Mouse (Mus musculus) forebrain, embryonic 12.5 days (tissue): ENCODE data around the gene Glt8d2. TPM values are rescaled to one million over a fixed set of nuclear protein-coding genes. Genes with fewer than 3 reads are reported as not detected.

Experiments used
- ATAC-seq: fragments of 200-750 bp; cut with Nextera tagmentation; 2 replicates; pipeline ENCODE4 v1.8.0; 2017; ENCODE audit warnings: moderate TSS enrichment; ENCODE audit not compliant: low FRiP score
- H3K27ac ChIP-seq: fragments of 300-500 bp; sonication (generic); 2 replicates; pipeline ENCODE4 v1.5.1; 2016; ENCODE audit warnings: mild to moderate bottlenecking
- H3K27me3 ChIP-seq: fragments of 300-500 bp; sonication (generic); 2 replicates; pipeline ENCODE4 v1.6.1; 2016; ENCODE audit warnings: mild to moderate bottlenecking
- H3K36me3 ChIP-seq: fragments of 300-500 bp; sonication (generic); replicated peaks from 2 replicates; pipeline ENCODE4 v1.6.1; 2016; ENCODE audit warnings: mild to moderate bottlenecking
- H3K4me1 ChIP-seq: fragments of 300-500 bp; sonication (generic); 2 replicates; pipeline ENCODE4 v1.6.1; 2016
- H3K4me2 ChIP-seq: fragments of 300-500 bp; sonication (generic); 2 replicates; pipeline ENCODE4 v1.6.1; 2016; ENCODE audit warnings: mild to moderate bottlenecking, moderate library complexity
- H3K4me3 ChIP-seq: fragments of 300-500 bp; sonication (generic); replicated peaks from 2 replicates; pipeline ENCODE4 v1.5.1; 2016; ENCODE audit warnings: mild to moderate bottlenecking
- H3K9ac ChIP-seq: fragments of 300-500 bp; sonication (generic); 2 replicates; pipeline ENCODE4 v1.6.1; 2016; ENCODE audit warnings: mild to moderate bottlenecking
- H3K9me3 ChIP-seq: fragments of 300-500 bp; sonication (generic); 2 replicates; pipeline ENCODE4 v1.6.1; 2016
- WGBS: fragments of 180-500 bp; shearing (Covaris S2); methylation state at CpG from one replicate; pipeline ENCODE4 v1.1.7; 2016; 5-methylcytosine and 5-hydroxymethylcytosine counted together
- polyA plus RNA-seq: library from polyadenylated mRNA; unstranded; fragments of >200 nt; fragmentation: Nextera tagmentation; extraction: Ambion mirVana; gene quantifications from 2 replicates; pipeline ENCODE4 v1.2.1, GENCODE M21; 2016

Glt8d2 gene
- polyA plus RNA-seq, result 2.8 and 2.9 TPM in 2 replicates

GRCm38 (mm10) chr10:82690494-82690893, at the start of gene Glt8d2:
TSS of gene Glt8d2 (minus strand) at chr10:82690650.
- H3K4me2 ChIP-seq, result peak within 1 kb of the TSS; percentile 30; the same call in 1 of the 2 replicates
- H3K4me1 ChIP-seq, result 0 out of 2 replicates have a peak, but pooled peaks cover 4% of the 10 kb centered on the region
- H3K27me3 ChIP-seq, result 0 out of 2 replicates have a peak, but pooled peaks cover 2% of the 10 kb centered on the region
- H3K27ac ChIP-seq, result no peak within 1 kb of the TSS
- no peak for ATAC-seq
- WGBS, result 8% methylated on average over 14 of the region's 14 CpGs
- H3K9me3 ChIP-seq, result no peaks in the 10 kb centered on the region
- H3K4me3 ChIP-seq, result no peak within 1 kb of the TSS
- H3K9ac ChIP-seq, result 0 out of 2 replicates have a peak within 1 kb of the TSS, but pooled peaks have one; percentile 8
- no peaks in the 10 kb centered on the region for H3K36me3 ChIP-seq

DNA sequence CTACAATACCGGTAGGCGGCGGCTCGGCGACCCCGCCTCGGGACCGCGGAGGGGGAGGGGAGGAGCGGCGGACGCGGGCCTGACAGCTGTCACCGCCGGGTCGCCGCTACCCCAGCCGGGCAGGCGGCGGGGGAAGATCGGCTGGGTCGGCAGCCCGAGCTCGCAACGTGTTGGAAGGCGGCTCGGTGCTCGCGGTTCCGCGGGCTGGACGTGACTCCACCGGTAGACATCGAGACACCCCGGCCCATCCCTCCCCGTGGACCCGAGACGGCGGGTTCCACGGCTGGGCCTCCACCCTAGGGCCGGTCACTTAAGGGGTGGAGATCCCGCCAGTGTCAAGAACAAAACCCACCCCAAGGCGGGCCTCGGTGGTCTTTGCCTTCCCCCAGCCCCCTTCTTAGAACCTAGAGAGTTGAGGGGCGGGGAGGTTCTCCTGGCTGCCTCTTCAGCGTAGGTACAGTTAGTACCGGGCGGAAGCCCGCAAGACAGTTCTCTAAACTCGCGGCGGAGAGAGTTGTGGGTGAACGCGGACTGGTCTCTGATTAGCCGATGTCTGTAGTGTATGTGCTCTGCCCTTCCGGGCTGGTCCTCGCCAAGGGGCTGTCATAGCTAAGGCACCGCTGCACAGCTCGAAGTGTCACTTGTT, 9.0 kb upstream of the Glt8d2 start:
- Histone ChIP-seq H3K36me3 (peaks cover 7% of the 10 kb centered on the region), H3K27ac (peak overlapping the region; percentile 73), H3K4me3 (peak overlapping the region; percentile 75), H3K4me2 (peak overlapping the region; percentile 84), H3K9ac (peak overlapping the region; percentile 81), H3K9me3 (no peaks in the 10 kb centered on the region), H3K4me1 (peaks cover 15% of the 10 kb centered on the region), H3K27me3 (0 out of 2 replicates have a peak, but pooled peaks cover 2% of the 10 kb centered on the region)
- under 1% methylated on average over 56 of the region's 59 CpGs for WGBS
- ATAC-seq, result peak; percentile 82

DNA sequence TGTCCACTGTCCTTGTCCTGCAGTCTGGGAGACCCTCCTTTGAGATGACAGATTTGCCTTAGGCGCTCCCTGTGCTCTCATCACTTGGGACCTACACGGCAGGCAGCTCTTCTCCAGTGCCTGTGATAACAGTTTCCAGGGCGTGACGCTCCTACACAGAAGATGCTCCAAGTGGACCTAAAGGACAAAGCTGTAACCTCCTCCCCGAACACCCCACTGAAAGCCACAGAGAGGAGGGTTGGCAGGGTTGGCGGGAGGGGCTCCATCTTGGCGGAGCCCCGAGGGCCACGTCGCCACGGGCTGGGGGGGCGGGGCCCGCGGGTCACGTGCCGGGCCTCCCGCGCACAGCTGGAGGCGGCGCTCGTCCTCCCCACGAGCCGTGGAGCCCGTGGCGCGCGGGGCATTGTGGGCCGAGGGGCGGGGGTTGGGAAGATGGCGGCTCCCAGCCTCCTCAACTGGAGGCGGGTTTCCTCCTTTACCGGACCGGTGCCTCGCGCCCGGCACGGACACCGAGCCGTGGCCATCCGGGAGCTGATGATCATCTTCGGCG, 8.3 kb upstream of the Glt8d2 start:
- peak; percentile 97 for ATAC-seq
- under 1% methylated on average over 41 of the region's 42 CpGs for WGBS

DNA sequence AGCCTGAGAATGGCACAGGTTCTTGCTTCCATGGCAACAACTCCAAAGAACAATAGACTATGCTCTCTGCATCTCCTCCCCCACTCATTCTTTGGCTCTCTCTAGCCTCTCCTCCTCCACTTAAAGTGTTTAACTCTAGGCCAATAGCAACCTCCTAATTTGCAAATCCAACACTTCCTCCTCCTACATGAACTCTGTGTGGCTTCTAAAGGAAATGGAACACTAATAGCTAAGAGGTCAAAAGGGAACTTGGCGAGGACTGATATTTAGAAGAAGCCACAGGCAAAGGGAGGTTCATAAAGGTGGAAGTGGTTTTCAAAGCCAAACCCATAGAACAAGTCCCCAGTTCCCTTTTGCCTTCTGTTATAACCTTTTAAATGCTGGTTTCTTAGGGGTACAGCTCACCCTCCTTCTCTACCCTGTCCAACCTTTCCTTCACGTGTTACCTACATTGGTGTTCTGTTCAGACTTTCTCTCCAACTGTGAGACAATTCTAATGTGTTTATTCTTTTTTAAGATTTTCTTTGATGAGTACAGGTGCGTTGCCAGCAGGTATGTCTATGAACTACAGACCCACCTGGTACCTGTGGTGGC, 7.0 kb upstream of the Glt8d2 start:
- no peaks in the 10 kb centered on the region for H3K9me3 ChIP-seq
- H3K27me3 ChIP-seq, result 0 out of 2 replicates have a peak, but pooled peaks cover 2% of the 10 kb centered on the region
- no peak for ATAC-seq
- H3K36me3 ChIP-seq, result peaks cover 3% of the 10 kb centered on the region; the same call in 1 of the 2 replicates
- peaks cover 15% of the 10 kb centered on the region for H3K4me1 ChIP-seq
- no peak overlapping the region for H3K9ac ChIP-seq
- no peak overlapping the region for H3K27ac ChIP-seq
- WGBS, result 87% methylated on average over 3 of the region's 3 CpGs
- H3K4me2 ChIP-seq, result no peak overlapping the region
- no peak overlapping the region for H3K4me3 ChIP-seq

More for the DNA sequence above, 8.3 kb upstream of the Glt8d2 start:
- Histone ChIP-seq H3K27ac (peak overlapping the region; percentile 73), H3K36me3 (peaks cover 3% of the 10 kb centered on the region), H3K4me1 (peaks cover 15% of the 10 kb centered on the region), H3K4me3 (peak overlapping the region; percentile 75), H3K4me2 (peak overlapping the region; percentile 84), H3K9ac (peak overlapping the region; percentile 81), H3K27me3 (0 out of 2 replicates have a peak, but pooled peaks cover 2% of the 10 kb centered on the region), H3K9me3 (no peaks in the 10 kb centered on the region)

- Histone ChIP-seq H3K4me3 (no peak overlapping the region), H3K4me2 (no peak overlapping the region), H3K4me1 (peaks cover 15% of the 10 kb centered on the region), H3K27me3 (0 out of 2 replicates have a peak, but pooled peaks cover 2% of the 10 kb centered on the region), H3K36me3 (no peaks in the 10 kb centered on the region; the same call in 1 of the 2 replicates), H3K9me3 (no peaks in the 10 kb centered on the region), H3K27ac (no peak overlapping the region), H3K9ac (no peak overlapping the region)
- WGBS, result 74% methylated on average over 4 of the region's 4 CpGs
- no peak for ATAC-seq
Measured at GRCm38 (mm10) chr10:82696453-82697079, 6.1 kb upstream of the Glt8d2 start.

DNA sequence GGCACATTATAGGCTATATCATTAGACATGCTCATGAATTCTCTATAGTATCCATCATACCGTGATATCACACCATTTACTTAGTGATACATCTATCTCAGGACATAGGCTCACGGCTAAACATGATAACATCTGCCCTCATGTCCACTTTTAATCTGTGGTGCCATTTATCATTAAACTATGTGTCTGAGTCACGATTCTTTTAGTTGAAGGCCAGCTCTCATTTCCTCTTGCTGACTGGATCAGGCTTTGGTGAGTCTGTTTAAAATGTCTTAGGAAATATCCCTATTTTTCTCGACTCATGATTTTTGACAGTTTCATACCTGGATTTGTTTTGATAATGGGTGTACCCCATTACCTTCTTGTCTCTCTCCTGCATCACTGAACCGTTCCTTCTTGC, 5.5 kb upstream of the Glt8d2 start, which contains the start of gene Hcfc2:
Gene Hcfc2 (plus strand): TSS at position 205 of the 400 bp plus-strand sequence.
- WGBS, result 84% methylated on average over 5 of the region's 5 CpGs

DNA sequence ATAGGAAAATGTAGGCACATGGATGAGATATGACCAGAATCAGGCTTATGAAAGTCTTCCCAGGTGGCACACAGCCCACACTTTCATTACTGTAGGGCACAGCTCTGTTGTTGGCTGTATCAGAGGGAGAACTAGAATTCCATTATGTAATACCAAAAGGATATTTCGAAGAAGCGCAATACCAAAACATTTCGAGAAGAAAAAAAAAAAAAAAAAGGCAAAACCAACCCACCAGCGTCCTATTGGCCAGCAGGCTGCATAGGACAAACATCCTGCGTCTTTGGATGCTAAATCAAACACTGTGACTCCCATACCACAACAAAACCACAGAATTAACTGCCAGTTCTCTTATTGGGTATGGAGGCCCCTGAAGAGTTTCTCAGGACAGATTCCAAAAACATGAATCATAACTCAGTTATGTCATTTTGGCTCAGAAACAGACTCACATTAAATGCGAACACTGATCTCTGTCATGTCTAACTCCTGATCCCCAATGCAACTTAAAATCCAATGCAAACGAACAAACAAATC, 704 bp downstream of the Glt8d2 start:
- no peaks in the 10 kb centered on the region for H3K27me3 ChIP-seq
- no peak overlapping the region for H3K4me3 ChIP-seq
- H3K4me1 ChIP-seq, result 0 out of 2 replicates have a peak, but pooled peaks cover 4% of the 10 kb centered on the region
- no peak for ATAC-seq
- H3K27ac ChIP-seq, result no peak overlapping the region
- WGBS, result 80% methylated on average over 7 of the region's 7 CpGs
- no peak overlapping the region for H3K4me2 ChIP-seq
- no peaks in the 10 kb centered on the region for H3K9me3 ChIP-seq
- H3K9ac ChIP-seq, result no peak overlapping the region
- no peaks in the 10 kb centered on the region for H3K36me3 ChIP-seq

More for the DNA sequence above, 5.5 kb upstream of the Glt8d2 start, which contains the start of gene Hcfc2:
- Histone ChIP-seq H3K4me1 (peaks cover 15% of the 10 kb centered on the region), H3K9me3 (no peaks in the 10 kb centered on the region), H3K4me3 (no peak within 1 kb of the TSS), H3K9ac (no peak within 1 kb of the TSS), H3K4me2 (no peak within 1 kb of the TSS), H3K36me3 (no peaks in the 10 kb centered on the region), H3K27me3 (0 out of 2 replicates have a peak, but pooled peaks cover 2% of the 10 kb centered on the region), H3K27ac (no peak within 1 kb of the TSS)
- ATAC-seq, result no peak

DNA sequence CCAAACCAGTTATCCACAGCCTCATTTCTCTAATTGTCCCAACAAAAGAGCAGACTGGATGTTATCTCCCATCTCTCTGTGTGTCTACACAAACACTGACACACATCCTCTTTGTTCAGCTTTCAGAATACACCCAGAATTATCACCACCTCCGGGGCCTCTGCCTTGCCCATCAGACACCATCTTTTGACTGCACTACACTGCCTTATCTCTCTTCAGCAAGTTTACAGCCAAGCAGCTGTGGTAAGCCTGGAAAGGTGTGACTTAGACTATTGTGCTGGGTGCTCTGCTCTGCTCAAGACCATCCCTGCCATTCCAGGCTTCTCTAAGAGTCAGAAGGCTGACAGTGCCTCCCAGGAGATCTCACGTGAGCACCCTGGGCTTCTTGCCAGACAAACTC, 5.0 kb downstream of the Glt8d2 start:
- Histone ChIP-seq H3K9ac (no peak overlapping the region), H3K4me2 (no peak overlapping the region), H3K9me3 (no peaks in the 10 kb centered on the region), H3K4me3 (no peak overlapping the region), H3K36me3 (no peaks in the 10 kb centered on the region), H3K4me1 (0 out of 2 replicates have a peak, but pooled peaks cover under 1% of the 10 kb centered on the region), H3K27ac (no peak overlapping the region), H3K27me3 (no peaks in the 10 kb centered on the region)
- WGBS, result 83% methylated on average over 2 of the region's 2 CpGs
- no peak for ATAC-seq

DNA sequence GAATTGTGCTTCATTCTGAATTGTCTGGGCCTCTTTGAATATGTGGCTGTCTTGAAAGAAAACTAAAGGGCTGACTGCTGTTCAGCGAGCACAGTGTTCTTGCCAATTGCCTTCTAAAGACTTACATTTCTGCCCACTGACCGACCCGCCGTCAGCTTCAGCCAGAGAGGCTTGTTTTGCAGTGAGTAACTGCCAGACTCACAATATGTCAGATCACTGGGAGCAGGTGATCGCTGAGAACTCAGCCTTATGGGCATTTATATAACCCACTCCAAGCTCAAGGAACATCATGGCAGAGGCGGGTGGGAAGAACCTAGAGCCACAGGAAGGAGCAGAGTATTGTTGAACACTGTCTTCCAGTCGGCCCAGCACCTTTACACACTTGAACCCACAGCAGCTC, 8.8 kb downstream of the Glt8d2 start:
- Histone ChIP-seq H3K9me3 (no peaks in the 10 kb centered on the region), H3K4me2 (no peak overlapping the region), H3K9ac (no peak overlapping the region), H3K4me1 (no peaks in the 10 kb centered on the region), H3K4me3 (no peak overlapping the region), H3K27ac (no peak overlapping the region), H3K27me3 (no peaks in the 10 kb centered on the region), H3K36me3 (no peaks in the 10 kb centered on the region)
- 83% methylated on average over 7 of the region's 7 CpGs for WGBS
- no peak for ATAC-seq

GRCm38 (mm10) chr10:82680769-82681168, 9.7 kb downstream of the Glt8d2 start:
- Histone ChIP-seq H3K4me2 (no peak overlapping the region), H3K36me3 (no peaks in the 10 kb centered on the region), H3K9ac (no peak overlapping the region), H3K4me3 (no peak overlapping the region), H3K27me3 (no peaks in the 10 kb centered on the region), H3K4me1 (no peaks in the 10 kb centered on the region), H3K27ac (no peak overlapping the region), H3K9me3 (no peaks in the 10 kb centered on the region)
- WGBS, result 94% methylated on average over 5 of the region's 5 CpGs
- ATAC-seq, result no peak

DNA sequence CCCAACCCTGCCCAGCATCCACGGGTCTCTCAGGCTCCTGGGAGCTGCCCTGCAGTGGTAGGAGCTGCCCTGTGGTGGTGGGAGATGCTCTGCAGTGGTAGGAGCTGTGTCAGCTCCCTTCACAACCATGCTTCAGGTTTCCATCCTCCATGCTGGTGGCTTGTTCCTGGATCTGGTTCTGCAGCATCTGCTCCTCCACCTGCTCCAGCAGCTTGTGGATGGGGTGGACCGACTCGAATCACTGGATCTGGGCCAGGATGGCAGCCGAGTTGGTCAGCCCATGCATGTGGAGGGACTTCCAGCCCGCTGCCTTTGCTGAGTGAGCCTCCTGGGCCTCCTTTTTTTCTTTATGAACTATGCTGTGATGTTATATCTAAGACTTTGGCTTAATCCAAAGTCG, 13.5 kb downstream of the Glt8d2 start:
- no peak for ATAC-seq
- Histone ChIP-seq H3K27me3 (no peaks in the 10 kb centered on the region), H3K9me3 (no peaks in the 10 kb centered on the region), H3K4me3 (no peak overlapping the region), H3K4me1 (no peaks in the 10 kb centered on the region), H3K4me2 (no peak overlapping the region), H3K9ac (no peak overlapping the region), H3K27ac (no peak overlapping the region), H3K36me3 (no peaks in the 10 kb centered on the region)
- 84% methylated on average over 6 of the region's 6 CpGs for WGBS

DNA sequence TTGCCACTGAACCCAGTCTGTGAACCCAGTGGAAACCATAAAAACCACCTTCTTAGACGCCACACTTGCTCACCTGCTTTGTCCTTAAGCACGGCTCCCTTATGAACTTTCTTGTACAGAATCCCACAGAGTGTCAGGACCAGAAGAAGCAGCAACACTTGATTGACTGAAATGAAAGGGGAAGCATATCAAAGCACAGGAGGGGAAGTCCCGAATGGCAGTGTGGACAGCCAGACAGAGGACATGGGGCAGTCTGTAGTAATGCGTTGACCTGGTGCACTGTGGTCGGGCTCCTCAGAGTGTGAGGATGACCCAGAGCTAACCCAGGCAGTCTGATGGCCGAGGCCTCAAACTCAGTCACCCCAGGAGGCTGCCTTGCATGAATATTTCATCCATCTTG, 20.2 kb downstream of the Glt8d2 start:
- Histone ChIP-seq H3K27ac (no peak overlapping the region), H3K4me2 (no peak overlapping the region)

More for the DNA sequence above, 20.2 kb downstream of the Glt8d2 start:
- H3K9me3 ChIP-seq, result no peaks in the 10 kb centered on the region
- no peak overlapping the region for H3K9ac ChIP-seq
- H3K4me1 ChIP-seq, result peaks cover 6% of the 10 kb centered on the region; the same call in 1 of the 2 replicates
- no peak overlapping the region for H3K4me3 ChIP-seq
- no peaks in the 10 kb centered on the region for H3K36me3 ChIP-seq
- WGBS, result 84% methylated on average over 6 of the region's 6 CpGs
- ATAC-seq, result no peak
- H3K27me3 ChIP-seq, result no peaks in the 10 kb centered on the region
